Mouse (Mus musculus): ENCODE data around the gene Orai3. TPM values are rescaled to one million over a fixed set of nuclear protein-coding genes. Genes with fewer than 3 reads are reported as not detected.

Orai3 gene
- total RNA-seq, 2 experiments from 2014 or later = 23.1 to 23.7 TPM

DNA sequence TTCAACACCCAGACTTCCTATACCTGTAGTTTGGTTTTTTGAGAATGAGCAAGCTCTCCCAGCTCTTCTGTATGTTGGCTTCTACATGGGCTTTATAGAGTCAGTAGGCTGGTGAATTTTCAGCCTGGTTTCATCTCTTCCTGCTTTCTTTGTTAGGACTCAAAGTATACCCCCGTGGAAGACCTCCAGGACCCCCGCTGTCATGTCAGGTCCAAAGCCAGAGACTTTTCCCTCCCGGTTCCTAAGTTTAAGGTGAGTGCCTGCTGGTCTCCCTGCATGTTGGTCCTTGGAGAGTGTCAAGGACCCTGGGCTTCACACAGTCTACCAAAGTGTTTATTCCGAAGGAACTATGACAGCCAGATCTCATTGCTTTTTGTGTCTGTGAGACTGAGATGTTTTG is 8.7 kb downstream of the Orai3 start:
- no peak for DNase-seq (ENCODE audit: low spot score in 2 of 2)
- intact Hi-C loops (cut with DNase I) = no loop called here

DNA sequence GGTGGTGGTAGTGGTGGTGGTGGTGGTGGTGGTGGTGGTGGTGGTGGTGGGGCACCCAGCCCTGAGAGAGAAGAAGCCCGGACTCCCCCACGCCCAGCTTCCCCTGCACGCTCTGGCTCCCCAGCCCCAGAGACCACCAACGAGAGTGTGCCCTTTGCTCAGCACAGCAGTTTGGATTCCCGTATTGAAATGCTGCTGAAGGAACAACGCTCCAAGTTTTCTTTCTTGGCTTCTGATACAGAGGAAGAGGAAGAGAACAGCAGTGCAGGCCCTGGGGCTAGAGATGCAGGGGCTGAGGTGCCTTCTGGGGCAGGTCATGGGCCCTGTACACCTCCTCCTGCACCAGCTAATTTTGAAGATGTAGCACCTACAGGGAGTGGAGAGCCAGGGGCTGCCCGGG is 15.7 kb downstream of the Orai3 start, which contains the start of gene Gm49388:
Gene Gm49388 (plus strand): TSS at position 301 of the 400 bp plus-strand sequence.
- no peak for DNase-seq (ENCODE audit: low spot score in 2 of 2)
- intact Hi-C loops (cut with DNase I) = no loop called here

DNA sequence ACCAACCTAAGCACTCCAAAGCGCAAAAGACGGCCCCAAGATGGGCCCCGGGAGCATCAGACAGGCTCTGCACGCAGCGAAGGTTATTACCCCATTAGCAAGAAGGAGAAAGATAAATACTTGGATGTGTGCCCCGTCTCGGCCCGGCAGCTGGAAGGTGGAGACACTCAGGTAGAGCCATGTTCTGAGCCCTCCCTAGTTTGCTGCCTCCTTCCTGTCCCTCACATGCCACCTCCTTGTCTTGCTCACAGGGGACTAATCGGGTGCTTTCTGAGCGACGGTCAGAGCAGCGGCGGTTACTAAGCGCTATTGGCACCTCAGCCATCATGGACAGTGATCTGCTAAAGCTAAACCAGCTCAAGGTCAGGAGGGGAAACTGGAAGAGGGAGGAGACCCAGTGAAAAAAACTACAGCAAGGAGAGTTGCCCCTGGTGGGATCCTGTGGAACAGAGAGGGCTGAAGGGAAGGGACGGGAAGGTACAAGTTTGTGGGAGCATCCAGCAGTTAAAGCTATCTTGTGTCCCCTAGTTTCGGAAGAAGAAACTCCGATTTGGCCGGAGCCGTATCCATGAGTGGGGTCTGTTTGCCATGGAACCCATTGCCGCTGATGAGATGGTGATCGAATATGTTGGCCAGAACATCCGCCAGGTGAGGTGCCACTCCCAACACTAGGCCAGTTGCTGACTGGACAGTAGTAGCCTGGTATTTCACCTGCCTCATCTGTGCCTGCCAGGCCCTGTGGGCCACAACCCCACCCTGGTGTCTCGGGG is 27.6 kb downstream of the Orai3 start:
- intact Hi-C loops (cut with DNase I) = no loop called here
- DNase-seq (ENCODE audit: low spot score in 2 of 2) = no peak

DNA sequence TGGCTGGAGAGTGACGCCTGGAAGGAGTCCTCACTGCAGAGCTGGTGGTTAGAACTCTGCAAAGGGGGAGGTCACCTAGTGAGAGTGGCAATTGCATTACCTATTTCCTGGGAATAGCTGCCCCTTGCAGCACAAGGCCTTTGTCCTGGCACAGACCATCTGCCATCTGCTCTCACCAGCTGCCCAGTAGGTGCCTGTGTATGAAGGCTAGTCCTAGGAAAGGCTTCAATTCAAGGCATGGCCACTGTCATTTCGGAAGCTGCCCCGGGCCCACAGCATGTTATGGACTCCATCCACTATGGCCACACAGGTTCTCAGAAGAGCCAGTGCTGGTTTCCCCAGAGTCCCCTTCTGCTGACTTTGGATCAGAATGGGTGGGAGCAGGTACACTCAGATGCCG is 29.0 kb downstream of the Orai3 start:
- intact Hi-C loops (cut with DNase I) = no loop called here
- DNase-seq (ENCODE audit: low spot score in 2 of 2) = no peak

DNA sequence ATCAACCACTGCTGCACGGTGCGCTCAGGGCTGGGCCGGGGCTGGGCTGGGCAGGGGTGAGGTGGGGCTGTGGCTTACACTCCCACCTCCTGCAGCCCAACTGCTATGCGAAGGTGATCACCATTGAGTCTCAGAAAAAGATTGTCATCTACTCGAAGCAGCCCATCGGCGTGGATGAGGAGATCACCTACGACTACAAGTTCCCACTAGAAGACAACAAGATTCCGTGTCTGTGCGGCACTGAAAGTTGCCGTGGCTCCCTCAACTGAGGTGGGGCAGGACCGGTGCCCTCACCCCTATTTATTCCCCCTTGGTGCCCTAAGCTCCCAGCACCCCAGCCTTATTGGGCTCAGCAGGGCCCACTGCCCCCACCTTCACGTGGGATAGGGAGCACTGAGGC is 29.6 kb downstream of the Orai3 start:
- intact Hi-C loops (cut with DNase I) = no loop called here
- no peak for DNase-seq (ENCODE audit: low spot score in 2 of 2)

DNA sequence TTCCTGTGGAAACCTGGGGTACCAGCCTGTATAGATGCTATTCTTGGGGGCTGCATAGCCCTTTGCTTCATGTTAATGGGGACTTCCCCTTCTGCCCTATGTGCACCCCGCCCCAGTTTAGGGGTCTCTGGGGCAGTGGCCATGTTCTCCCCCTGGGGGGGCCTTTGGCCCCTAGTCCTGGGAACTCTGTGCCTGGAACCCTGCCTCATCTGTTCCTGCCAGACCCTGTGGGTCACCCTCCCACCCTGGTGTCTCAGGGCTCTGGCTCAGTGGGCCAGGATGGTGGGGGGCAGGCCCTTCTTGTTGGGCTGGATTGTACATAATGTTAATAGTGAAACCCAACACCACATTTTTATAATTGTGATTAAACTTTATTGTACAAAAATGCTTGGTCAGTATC is 30.1 kb downstream of the Orai3 start:
- DNase-seq (ENCODE audit: low spot score in 2 of 2) = no peak
- intact Hi-C loops (cut with DNase I) = no loop called here

DNA sequence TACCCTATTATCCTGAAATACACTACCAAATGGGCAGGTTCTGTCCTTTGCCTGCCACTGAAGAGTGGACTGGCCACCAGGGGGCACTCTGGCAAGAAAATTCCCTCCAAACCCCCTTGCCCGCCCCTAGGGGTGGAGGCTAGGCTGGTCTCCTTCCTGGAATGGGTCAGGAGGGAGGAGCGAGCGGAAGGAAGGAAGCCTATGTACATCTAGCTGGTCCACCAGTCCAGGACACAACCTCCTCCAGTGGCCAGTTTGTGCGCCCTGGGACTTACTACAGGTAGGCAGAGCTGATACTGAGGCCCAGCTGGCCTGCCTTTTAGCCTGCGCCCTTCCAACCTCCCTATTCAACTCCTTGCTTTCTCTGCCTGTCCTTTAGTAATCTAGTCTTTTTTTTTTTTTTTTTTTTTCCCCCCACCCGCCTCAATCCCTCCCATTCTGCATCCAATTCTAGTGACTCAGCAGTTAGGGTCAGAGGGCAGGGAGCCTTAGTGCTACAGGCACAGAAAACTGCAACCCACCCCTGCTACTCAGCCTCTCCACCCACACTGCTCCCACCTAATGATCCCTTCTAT is 30.9 kb downstream of the Orai3 start, which contains the start of gene Hsd3b7:
Gene Hsd3b7 (plus strand): TSS at position 170 of the 575 bp plus-strand sequence.
- intact Hi-C loops (cut with DNase I) = no loop called here
- peak; percentile 78 to 89 for DNase-seq (ENCODE audit: low spot score in 2 of 2)

DNA sequence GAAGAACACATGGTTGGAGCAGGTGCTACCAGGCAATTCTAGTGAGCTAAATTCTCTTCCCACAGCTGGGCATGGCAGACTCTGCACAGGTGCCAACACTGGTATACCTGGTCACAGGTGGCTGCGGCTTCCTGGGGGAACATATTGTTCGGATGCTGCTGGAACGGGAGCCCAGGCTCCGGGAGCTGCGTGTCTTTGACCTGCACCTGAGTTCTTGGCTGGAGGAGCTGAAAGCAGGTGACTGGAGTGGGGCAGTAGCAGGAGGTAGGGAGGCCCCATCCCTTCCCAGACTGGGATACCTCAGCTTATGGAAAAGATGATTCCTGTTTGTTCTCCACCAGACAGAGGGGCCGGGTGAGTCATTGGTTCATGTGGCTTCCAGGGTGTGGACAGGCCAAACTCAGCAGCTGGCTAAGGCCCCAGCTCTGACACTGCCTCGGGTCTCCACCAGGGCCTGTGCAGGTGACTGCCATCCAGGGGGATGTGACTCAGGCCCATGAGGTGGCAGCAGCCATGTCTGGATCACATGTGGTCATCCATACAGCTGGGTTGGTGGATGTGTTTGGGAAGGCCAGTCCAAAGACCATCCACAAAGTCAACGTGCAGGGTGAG is 31.5 kb downstream of the Orai3 start:
- no peak for DNase-seq (ENCODE audit: low spot score in 2 of 2)
- intact Hi-C loops (cut with DNase I) = no loop called here

DNA sequence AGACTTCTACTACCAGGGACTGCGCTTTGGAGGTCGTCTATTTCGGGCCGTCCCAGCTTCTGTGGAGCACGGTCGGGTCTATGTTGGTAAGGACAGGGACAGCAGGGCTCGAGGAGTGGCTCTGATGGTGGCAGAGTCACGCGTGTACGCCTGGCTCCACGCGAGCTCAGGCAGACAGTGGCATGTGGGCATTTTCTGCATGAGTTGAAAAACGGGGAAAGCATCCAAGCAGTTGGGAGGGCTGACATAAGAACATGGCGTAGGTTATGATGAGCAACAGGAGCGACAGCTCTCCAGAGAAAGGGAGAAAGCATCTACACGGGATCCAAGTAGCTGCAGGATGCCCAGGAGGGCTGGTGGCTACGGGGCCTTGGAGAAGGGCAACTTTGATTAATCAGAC is 32.7 kb downstream of the Orai3 start:
- DNase-seq (ENCODE audit: low spot score in 2 of 2) = peak in 1 of 2 experiments; percentile 66
- intact Hi-C loops (cut with DNase I) = no loop called here

DNA sequence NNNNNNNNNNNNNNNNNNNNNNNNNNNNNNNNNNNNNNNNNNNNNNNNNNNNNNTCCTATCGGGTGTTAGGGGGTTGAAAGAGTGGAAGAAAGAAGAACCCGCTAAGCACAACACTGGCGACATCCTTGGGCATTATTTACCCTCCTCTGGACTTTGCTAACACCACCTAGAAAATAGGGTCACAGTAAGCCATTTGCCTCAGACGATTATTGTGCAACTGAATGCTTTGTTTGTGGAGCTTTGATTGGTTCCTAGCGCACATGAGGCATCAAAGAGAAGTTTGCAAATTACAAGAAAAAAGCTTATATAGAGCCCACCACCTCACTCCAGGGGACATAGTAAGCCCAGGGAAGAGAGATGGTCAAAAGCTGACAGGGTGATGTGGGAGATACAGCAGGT is 39.2 kb downstream of the Orai3 start:
- no peak for DNase-seq (ENCODE audit: low spot score in 2 of 2)
- intact Hi-C loops (cut with DNase I) = loop anchor here (1.0 kb wide), 1 partner anchor 93 kb away; no protein-coding TSS in a partner anchor

DNA sequence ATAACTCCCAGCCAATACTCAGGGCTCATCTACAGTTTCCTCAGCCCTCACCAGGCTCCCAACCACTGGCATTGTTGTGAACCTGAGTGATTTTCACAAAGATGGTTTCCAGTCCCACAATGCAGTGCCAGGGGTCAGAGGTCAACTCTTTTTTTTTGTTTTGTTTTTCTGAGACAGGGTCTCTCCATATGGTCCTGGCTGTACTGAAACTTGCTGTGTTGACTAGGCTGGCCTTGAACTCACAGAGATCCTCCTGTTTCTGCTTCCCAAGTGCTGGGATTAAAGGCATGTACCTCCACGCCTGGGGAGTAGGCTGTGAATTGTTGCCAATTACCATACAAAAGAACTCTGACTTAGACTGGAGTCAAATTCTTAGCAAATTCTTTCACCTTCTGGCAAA is 40.2 kb downstream of the Orai3 start:
- intact Hi-C loops (cut with DNase I) = loop anchor here (1.0 kb wide), 1 partner anchor 92 kb away; no protein-coding TSS in a partner anchor
- DNase-seq (ENCODE audit: low spot score in 2 of 2) = no peak

DNA sequence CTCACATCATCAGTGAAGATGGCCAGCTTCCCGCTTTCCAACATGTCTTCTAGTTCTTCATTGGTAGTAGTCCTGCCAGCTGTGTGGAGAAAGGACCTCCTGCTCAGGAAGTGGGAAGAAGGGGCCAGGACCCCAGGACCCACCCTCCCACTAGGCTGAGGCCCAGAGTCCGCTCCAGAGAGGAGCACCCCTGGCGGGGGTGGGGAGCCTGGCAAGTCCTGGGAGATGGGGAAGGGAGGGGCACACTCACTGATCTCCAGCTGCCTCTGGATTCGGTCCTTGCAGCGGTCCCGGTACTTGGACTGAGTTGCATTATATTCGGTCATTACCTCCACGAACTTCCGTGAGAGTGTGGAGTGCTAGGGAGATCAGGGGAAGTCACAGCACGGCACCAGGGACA is 41.0 kb downstream of the Orai3 start:
- no peak for DNase-seq (ENCODE audit: low spot score in 2 of 2)
- intact Hi-C loops (cut with DNase I) = no loop called here

DNA sequence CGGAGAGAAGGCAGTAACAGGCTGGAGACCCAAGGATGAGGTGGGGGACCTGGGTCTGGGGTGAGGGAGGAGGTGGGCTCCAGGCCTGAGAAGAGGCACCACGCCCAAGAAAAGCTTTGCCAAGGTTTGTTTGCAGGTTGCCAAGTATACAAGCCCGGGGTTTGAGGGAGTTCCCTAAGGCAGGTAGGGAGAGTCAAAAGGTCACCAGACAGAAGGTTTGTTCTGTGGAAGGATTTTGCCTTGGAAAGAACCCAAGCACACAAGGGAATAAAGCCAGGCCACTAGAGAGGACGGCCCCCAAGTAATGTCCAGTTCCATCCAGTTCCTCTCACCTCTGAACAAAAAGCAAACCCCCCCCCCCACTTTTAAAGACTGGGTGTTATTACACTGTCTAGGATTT is 41.6 kb downstream of the Orai3 start:
- no peak for DNase-seq (ENCODE audit: low spot score in 2 of 2)
- intact Hi-C loops (cut with DNase I) = no loop called here

DNA sequence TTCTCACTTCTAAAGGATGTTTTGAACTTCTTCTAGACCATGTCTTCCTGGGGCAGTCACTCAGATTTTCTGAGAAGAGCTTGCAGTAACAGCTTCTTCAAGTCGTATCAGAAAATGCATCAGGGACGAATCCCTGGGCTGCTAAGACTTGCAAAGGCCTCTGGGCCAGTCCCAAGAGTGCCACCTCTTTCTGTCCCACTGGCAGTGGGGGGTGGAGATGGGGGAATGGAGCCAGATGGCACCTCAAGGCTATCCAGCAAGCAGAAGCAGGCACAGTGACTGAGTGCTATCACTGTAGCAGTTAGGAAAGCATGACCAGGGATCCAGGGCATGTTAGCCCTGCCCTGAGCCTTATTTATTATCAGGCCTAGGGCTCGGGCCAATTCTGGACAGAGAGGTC is 42.7 kb downstream of the Orai3 start:
- no peak for DNase-seq (ENCODE audit: low spot score in 2 of 2)
- intact Hi-C loops (cut with DNase I) = no loop called here

DNA sequence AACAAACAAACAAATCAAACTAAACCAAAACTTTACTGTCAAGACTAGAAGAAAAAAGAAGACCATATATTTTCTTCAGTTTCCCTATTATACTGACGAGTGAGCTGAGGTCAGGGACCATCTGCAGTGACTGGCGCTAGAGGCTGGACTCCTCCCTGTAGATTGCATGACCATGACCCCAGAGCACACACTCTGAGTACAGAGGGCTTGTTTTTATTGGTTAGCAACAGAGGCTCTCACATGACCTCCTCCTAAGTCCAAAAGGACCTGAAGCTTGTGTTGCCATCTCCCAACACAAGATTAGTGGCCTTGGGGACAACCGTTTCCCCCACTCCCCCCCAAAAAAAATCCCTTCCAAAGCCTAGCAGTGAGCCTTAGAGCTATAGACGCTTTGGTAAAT is 44.2 kb downstream of the Orai3 start:
- intact Hi-C loops (cut with DNase I) = no loop called here
- no peak for DNase-seq (ENCODE audit: low spot score in 2 of 2)

DNA sequence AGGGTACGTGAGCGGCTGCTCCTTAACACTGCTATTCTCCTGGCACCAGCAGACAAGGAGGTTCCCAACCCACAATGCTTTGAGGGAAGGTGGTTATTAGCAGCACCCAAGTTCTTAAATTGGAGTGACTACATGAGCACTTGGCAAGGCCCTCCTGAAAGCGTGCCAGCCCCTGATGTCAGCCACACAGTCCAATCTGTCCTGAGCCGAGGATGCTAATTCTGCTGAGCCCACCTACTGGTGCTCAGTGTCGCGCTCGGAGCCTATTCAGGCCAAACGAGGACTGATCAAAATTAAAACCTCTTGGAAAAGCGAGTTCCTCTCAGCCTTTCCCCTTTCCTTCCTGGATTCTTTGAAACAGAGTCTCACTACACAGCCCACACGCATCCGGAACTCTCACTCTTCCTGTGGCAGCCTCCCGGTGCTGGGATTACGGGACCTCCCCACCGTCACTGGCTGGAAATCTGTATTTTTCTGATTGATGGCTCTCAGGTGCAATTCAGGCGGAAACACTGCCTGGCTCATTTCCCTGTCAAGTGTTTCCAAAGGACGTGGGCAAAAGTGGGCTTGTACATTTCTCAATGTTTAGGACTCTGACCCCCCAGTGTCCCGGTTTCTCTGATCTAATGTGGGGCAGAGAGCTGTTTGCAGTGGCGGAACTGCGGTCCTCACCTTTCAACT is 44.8 kb downstream of the Orai3 start:
- intact Hi-C loops (cut with DNase I) = no loop called here
- DNase-seq (ENCODE audit: low spot score in 2 of 2) = peak; percentile 66 to 87

DNA sequence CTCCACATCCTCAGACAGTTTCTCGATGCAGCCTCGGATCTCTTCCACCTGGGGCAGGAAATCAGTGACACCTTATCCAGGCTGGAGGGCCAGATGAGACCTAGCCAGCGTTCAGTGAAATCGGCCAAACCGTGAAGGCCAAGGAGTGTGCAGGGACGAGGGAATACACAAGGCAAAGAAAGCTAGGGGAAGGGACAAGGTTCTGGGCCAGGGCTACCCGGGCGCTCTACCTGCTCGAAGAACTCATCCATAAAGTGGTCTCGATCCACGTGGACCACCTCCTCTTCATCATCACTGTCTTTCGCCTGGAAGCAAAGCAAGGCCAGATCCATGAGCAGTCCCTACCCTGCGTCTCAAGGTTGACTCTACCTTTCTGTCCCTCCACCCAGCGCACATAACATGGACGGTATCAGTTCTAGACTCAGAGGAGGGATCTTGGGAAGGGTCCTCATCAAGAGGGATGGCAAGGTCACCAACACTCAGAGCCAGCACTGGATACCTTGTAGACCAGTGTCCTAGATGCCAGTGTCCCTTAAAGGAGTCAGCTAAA is 45.6 kb downstream of the Orai3 start:
- no peak for DNase-seq (ENCODE audit: low spot score in 2 of 2)
- intact Hi-C loops (cut with DNase I) = no loop called here

DNA sequence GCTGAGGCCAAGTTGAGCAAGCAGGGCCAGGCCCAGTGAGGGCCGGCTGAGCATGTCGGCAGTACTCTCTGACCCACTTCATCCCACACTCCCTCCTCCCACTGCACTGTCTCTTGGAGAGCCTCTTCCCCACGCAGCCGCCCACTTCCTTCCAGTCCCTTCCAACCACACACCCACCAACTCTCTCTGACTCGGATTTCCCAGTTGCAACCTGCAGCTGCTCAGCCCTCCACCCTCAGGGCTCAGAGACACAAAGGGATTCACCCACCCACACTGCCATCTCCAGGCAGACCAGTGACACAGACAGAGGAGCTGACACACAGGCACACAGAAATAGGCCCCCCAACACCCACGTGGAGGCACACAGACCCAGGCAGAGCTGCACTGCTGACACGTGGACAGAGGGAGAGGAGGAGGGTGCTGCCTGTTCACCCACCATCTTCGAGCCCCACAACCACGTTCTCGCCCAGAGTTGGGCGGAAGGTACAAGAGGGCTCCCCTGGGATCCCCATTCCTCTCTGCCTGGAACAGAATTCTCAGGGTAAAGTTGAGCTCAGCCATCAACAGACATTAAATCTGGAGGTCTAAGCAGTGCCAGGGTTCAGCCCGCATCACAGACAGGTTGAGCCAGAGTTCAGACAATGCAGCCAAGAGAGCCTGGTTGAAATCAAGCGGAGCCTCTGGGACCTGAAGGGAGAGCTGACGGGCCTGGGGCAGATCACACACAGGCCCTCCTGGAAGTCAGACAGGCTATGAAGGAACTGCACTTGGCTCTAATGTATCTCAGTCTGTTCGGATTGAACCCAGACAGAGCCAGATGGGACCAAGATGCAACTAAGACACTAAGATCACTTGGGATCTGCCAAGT is 46.6 kb downstream of the Orai3 start:
- peak; percentile 69 to 95 for DNase-seq (ENCODE audit: low spot score in 2 of 2)
- intact Hi-C loops (cut with DNase I) = loop anchor here (1.0 kb wide), 1 partner anchor 25 kb away; no protein-coding TSS in a partner anchor

DNA sequence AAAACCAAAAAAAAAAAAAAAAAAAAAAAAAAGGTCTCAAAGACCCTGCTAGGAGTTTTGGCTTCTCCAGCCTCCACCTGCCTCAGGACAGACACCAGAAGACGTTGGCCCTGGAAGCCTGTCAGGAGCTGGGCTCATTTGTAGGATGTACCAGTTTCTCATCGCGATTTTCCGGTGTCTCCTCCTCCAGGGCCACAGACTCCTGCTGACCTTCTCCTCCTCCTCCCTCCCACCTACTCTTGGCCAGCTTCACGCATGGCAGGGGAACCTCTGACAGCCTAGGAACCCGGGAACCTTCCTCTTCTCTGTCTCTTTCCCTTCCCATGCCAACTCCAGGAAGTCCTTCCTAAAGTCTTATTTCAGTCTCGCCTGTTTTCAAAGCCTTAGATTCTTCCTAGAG is 47.4 kb downstream of the Orai3 start:
- no peak for DNase-seq (ENCODE audit: low spot score in 2 of 2)
- intact Hi-C loops (cut with DNase I) = no loop called here

Measured in left cerebral cortex, postnatal 25 days (tissue).